In genomic region chr5:118929990-118930501, GRCm38 (mm10) we compare ENCODE assay signal across 9 mouse cellular contexts.
DNase-seq lines count a peak whose midpoint lies in the region; ATAC-seq and TF ChIP-seq lines count a peak whose summit lies in the region.
"Had no signal": no experiment of that assay in that cellular context is flagged by ENCODE, and none has a peak within 500 bp of the region (broad histone marks: within the 10 kb centered on the region; RNA-seq: fewer than 3 reads in every experiment).

No protein-coding gene starts in this region.

- H3K9me3 ChIP-seq in liver, postnatal 0 days (ENCODE audit: low read length), result no peaks in the 10 kb centered on the region
- no peaks in the 10 kb centered on the region for H3K9me3 ChIP-seq in forebrain, embryonic 14.5 days (replicated peaks; ENCODE audit: control insufficient read depth, low read length)
- H3K9me3 ChIP-seq in lung, postnatal 0 days (ENCODE audit: low read length), result no peaks in the 10 kb centered on the region
- H3K9me3 ChIP-seq in stomach, embryonic 16.5 days (replicated peaks; ENCODE audit: control insufficient read depth, low read length), result no peaks in the 10 kb centered on the region

- peaks cover 5% of the 10 kb centered on the region; the same call in 1 of the 2 replicates for H3K27me3 ChIP-seq in liver, postnatal 0 days (ENCODE audit: insufficient read depth, low read length)
- H3K27me3 ChIP-seq in forebrain, embryonic 14.5 days (replicated peaks; ENCODE audit: control insufficient read depth, insufficient read depth, low read length), result 0 out of 2 replicates have a peak, but pooled peaks cover 5% of the 10 kb centered on the region
- no peaks in the 10 kb centered on the region for H3K27me3 ChIP-seq in lung, postnatal 0 days (replicated peaks; ENCODE audit: insufficient read depth, low read length)
- H3K27me3 ChIP-seq in stomach, embryonic 16.5 days (ENCODE audit: control insufficient read depth, insufficient read depth, low read length), result peaks cover 7% of the 10 kb centered on the region; the same call in 1 of the 2 replicates

- no peak overlapping the region for H3K27ac ChIP-seq in liver, postnatal 0 days (ENCODE audit: low read depth)
- no peak overlapping the region for H3K27ac ChIP-seq in forebrain, embryonic 14.5 days (ENCODE audit: low read depth, low read length)
- H3K27ac ChIP-seq in lung, postnatal 0 days (ENCODE audit: low read length), result no peak overlapping the region
- H3K27ac ChIP-seq in stomach, embryonic 16.5 days (ENCODE audit: low read length), result no peak overlapping the region
- H3K27ac ChIP-seq in layer of hippocampus, adult 2 months, result no peak overlapping the region

- no peak for TF ChIP-seq CTCF in liver, postnatal 0 days (IDR thresholded peaks at IDR 0.05; ENCODE audit: low read depth)
- TF ChIP-seq CTCF in lung, postnatal 0 days (IDR thresholded peaks at IDR 0.05), result no peak
- no peak for TF ChIP-seq CTCF in layer of hippocampus, adult 2 months (conservative IDR thresholded peaks at IDR 0.05)

- no peaks in the 10 kb centered on the region for H3K36me3 ChIP-seq in liver, postnatal 0 days (replicated peaks; ENCODE audit: insufficient read depth, low read length)
- no peaks in the 10 kb centered on the region for H3K36me3 ChIP-seq in forebrain, embryonic 14.5 days (ENCODE audit: control insufficient read depth, insufficient read depth, low read length)
- H3K36me3 ChIP-seq in lung, postnatal 0 days (ENCODE audit: insufficient read depth, low read length), result no peaks in the 10 kb centered on the region
- H3K36me3 ChIP-seq in stomach, embryonic 16.5 days (ENCODE audit: control insufficient read depth, insufficient read depth, low read length), result no peaks in the 10 kb centered on the region

- H3K9ac ChIP-seq in liver, postnatal 0 days (replicated peaks), result no peak overlapping the region
- H3K9ac ChIP-seq in forebrain, embryonic 14.5 days (ENCODE audit: low read length), result no peak overlapping the region
- no peak overlapping the region for H3K9ac ChIP-seq in lung, postnatal 0 days (replicated peaks; ENCODE audit: low read depth)
- H3K9ac ChIP-seq in stomach, embryonic 16.5 days (ENCODE audit: low read length), result no peak overlapping the region

- no peak overlapping the region for H3K4me3 ChIP-seq in liver, postnatal 0 days (ENCODE audit: low read depth, low read length)
- H3K4me3 ChIP-seq in forebrain, embryonic 14.5 days (ENCODE audit: low read depth, low read length), result peak overlapping the region; percentile 1
- H3K4me3 ChIP-seq in lung, postnatal 0 days (ENCODE audit: low read depth, low read length), result no peak overlapping the region
- H3K4me3 ChIP-seq in stomach, embryonic 16.5 days (replicated peaks; ENCODE audit: low read length), result peak overlapping the region; percentile 29
- H3K4me3 ChIP-seq in layer of hippocampus, adult 2 months, result no peak overlapping the region
- H3K4me3 ChIP-seq: erythroblast, embryonic 14.5 days had no signal

- intact Hi-C loops in left cerebral cortex, postnatal 4 days (cut with DNase I), result no loop called here

- H3K4me2 ChIP-seq in liver, postnatal 0 days (ENCODE audit: low read depth, low read length), result no peak overlapping the region
- H3K4me2 ChIP-seq in forebrain, embryonic 14.5 days (ENCODE audit: low read length), result peak overlapping the region; percentile 28
- H3K4me2 ChIP-seq in lung, postnatal 0 days (replicated peaks; ENCODE audit: low read depth, low read length), result 0 out of 2 replicates have a peak overlapping the region, but pooled peaks have one; percentile 17
- peak overlapping the region; percentile 41 for H3K4me2 ChIP-seq in stomach, embryonic 16.5 days (ENCODE audit: low read depth, low read length)

- peak; percentile 5 for DNase-seq in liver
- no peak for DNase-seq in liver, postnatal 0 days
- DNase-seq in forebrain, embryonic 14.5 days (ENCODE audit: low spot score), result peak; percentile 35
- DNase-seq in lung, postnatal 0 days (ENCODE audit: low spot score), result peak; percentile 28
- DNase-seq in left cerebral cortex, postnatal 4 days, result no peak
- no peak for DNase-seq in spleen, postnatal 4 days (ENCODE audit: low spot score in 2 of 2)
- DNase-seq in layer of hippocampus, adult 2 months (ENCODE audit: low spot score in 2 of 2), result no peak

- ATAC-seq in liver, postnatal 0 days, result no peak
- no peak for ATAC-seq in forebrain, embryonic 14.5 days
- peak; percentile 58 for ATAC-seq in lung, postnatal 0 days
- ATAC-seq in stomach, embryonic 16.5 days (ENCODE audit: insufficient read depth, low FRiP score), result peak; percentile 69; the same call in 1 of the 2 replicates

- WGBS in liver, postnatal 0 days (ENCODE audit: insufficient replicate concordance), result 7% methylated on average over 20 of the region's 23 CpGs
- WGBS in forebrain, embryonic 14.5 days, result 12% methylated on average over 23 of the region's 23 CpGs
- WGBS in lung, postnatal 0 days, result 2% methylated on average over 20 of the region's 23 CpGs
- 3% methylated on average over 23 of the region's 23 CpGs for WGBS in stomach, embryonic 16.5 days

- no peak for TF ChIP-seq EP300 in liver, postnatal 0 days (IDR thresholded peaks at IDR 0.05; ENCODE audit: low read depth)
- peak; percentile 18; the same call in 1 of the 2 replicates for TF ChIP-seq EP300 in lung, postnatal 0 days (IDR thresholded peaks at IDR 0.05)

- H3K4me1 ChIP-seq in liver, postnatal 0 days (ENCODE audit: insufficient read depth), result no peaks in the 10 kb centered on the region
- H3K4me1 ChIP-seq in forebrain, embryonic 14.5 days (ENCODE audit: control insufficient read depth, insufficient read depth, low read length), result no peaks in the 10 kb centered on the region
- H3K4me1 ChIP-seq in lung, postnatal 0 days (ENCODE audit: insufficient read depth, low read depth, low read length), result no peaks in the 10 kb centered on the region
- no peaks in the 10 kb centered on the region; the same call in 1 of the 2 replicates for H3K4me1 ChIP-seq in stomach, embryonic 16.5 days (ENCODE audit: control insufficient read depth, insufficient read depth, low read length)

Comparison
In these comparisons a context has a peak if more than half of its experiments do, and no peak if none do; other contexts are left out.
1. DNase-seq: peak in liver (single experiment), forebrain, embryonic 14.5 days (single experiment) and lung, postnatal 0 days (single experiment); none in liver, postnatal 0 days (single experiment), left cerebral cortex, postnatal 4 days (single experiment), spleen, postnatal 4 days (0 of 2) and layer of hippocampus, adult 2 months (0 of 2).
2. ATAC-seq: peak in lung, postnatal 0 days (single experiment) and stomach, embryonic 16.5 days (single experiment); none in liver, postnatal 0 days (single experiment) and forebrain, embryonic 14.5 days (single experiment).
3. H3K4me3 ChIP-seq: peak in forebrain, embryonic 14.5 days (single experiment) and stomach, embryonic 16.5 days (single experiment); none in liver, postnatal 0 days (single experiment), lung, postnatal 0 days (single experiment) and layer of hippocampus, adult 2 months (single experiment).